Mouse (Mus musculus) layer of hippocampus, postnatal 25 days (tissue): ENCODE measurements around the gene 1700037H04Rik. TPM values are rescaled to one million over a fixed set of nuclear protein-coding genes. Genes with fewer than 3 reads are reported as not detected.
"Not testable (repeated sequence)": the region's sequence is repeated elsewhere in the genome, so short reads cannot be mapped to it uniquely, and the experiment has no call there.

ENCODE experiments used
- DNase-seq, 2 experiments: peaks; one replicate each; pipeline ENCODE4 v3.0.0; 2022; ENCODE audit warnings: mixed read lengths in 2 of 2, low spot score in 1 of 2; ENCODE audit errors: extremely low spot score in 1 of 2
- total RNA-seq, 2 experiments: library from RNA; stranded (reverse); gene quantifications; 2 replicates each; pipeline ENCODE4 v1.2.3; 2021

The 1700037H04Rik gene
- total RNA-seq, 2 experiments from 2014 or later: 55.5 to 66.7 TPM

- DNase-seq: no peak
Measured at GRCm38 (mm10) chr2:131132111-131132888, 27.6 kb downstream of the 1700037H04Rik start.

GRCm38 (mm10) chr2:131130849-131131248 lies 29.0 kb downstream of the 1700037H04Rik start:
- DNase-seq: no peak

GRCm38 (mm10) chr2:131129836-131130235 lies 30.0 kb downstream of the 1700037H04Rik start:
- DNase-seq: no peak

GRCm38 (mm10) chr2:131128636-131129157 lies 31.2 kb downstream of the 1700037H04Rik start:
- no peak for DNase-seq

GRCm38 (mm10) chr2:131128211-131128610 lies 31.7 kb downstream of the 1700037H04Rik start:
- no peak for DNase-seq

GRCm38 (mm10) chr2:131127161-131127730 lies 32.6 kb downstream of the 1700037H04Rik start, which contains the start of gene Hspa12b:
Hspa12b (plus strand) TSS chr2:131127280.
- no peak for DNase-seq

- no peak for DNase-seq
Measured at GRCm38 (mm10) chr2:131125964-131126815, 33.7 kb downstream of the 1700037H04Rik start.

- DNase-seq: no peak
Measured at GRCm38 (mm10) chr2:131125157-131125963, 34.5 kb downstream of the 1700037H04Rik start.

- DNase-seq: no peak
Measured at GRCm38 (mm10) chr2:131124166-131124565, 35.7 kb downstream of the 1700037H04Rik start.

GRCm38 (mm10) chr2:131118968-131119574 lies 40.8 kb downstream of the 1700037H04Rik start:
- DNase-seq: no peak

GRCm38 (mm10) chr2:131105989-131106388 lies 53.9 kb downstream of the 1700037H04Rik start:
- no peak for DNase-seq

- DNase-seq: not testable (repeated sequence)
Measured at GRCm38 (mm10) chr2:131105061-131105460, 54.8 kb downstream of the 1700037H04Rik start.

GRCm38 (mm10) chr2:131104021-131104420 lies 55.9 kb downstream of the 1700037H04Rik start:
- no peak for DNase-seq

GRCm38 (mm10) chr2:131101530-131101929 lies 58.4 kb downstream of the 1700037H04Rik start:
- DNase-seq: no peak

- no peak for DNase-seq
Measured at GRCm38 (mm10) chr2:131097087-131097486, 62.8 kb downstream of the 1700037H04Rik start.
